Mouse (Mus musculus): ENCODE data around the gene Fam234b. TPM values are rescaled to one million over a fixed set of nuclear protein-coding genes. Genes with fewer than 3 reads are reported as not detected.

Fam234b gene
- polyA plus RNA-seq, 1 experiment from 2014 or later: 25.2 TPM

GRCm38 (mm10) chr6:135235742-135236141 lies 38.0 kb downstream of the Fam234b start:
- TF ChIP-seq CTCF (IDR thresholded peaks at IDR 0.05; ENCODE audit: low read depth): no peak
- DNase-seq (no peak), ATAC-seq (ENCODE audit: insufficient read depth) (no peak)
- H3K4me2 ChIP-seq: no peak overlapping the region
- H3K27me3 ChIP-seq (ENCODE audit: insufficient read depth, low read length): no peaks in the 10 kb centered on the region
- H3K4me3 ChIP-seq (ENCODE audit: low read depth, low read length): no peak overlapping the region
- H3K9ac ChIP-seq: no peak overlapping the region
- no peaks in the 10 kb centered on the region for H3K4me1 ChIP-seq (ENCODE audit: insufficient read depth)
- H3K9me3 ChIP-seq (ENCODE audit: low read depth, low read length): no peaks in the 10 kb centered on the region
- 0 out of 2 replicates have a peak, but pooled peaks cover 31% of the 10 kb centered on the region for H3K36me3 ChIP-seq (ENCODE audit: insufficient read depth)
- 88% methylated on average over 3 of the region's 3 CpGs for WGBS
- H3K27ac ChIP-seq (ENCODE audit: low read depth): no peak overlapping the region

DNA sequence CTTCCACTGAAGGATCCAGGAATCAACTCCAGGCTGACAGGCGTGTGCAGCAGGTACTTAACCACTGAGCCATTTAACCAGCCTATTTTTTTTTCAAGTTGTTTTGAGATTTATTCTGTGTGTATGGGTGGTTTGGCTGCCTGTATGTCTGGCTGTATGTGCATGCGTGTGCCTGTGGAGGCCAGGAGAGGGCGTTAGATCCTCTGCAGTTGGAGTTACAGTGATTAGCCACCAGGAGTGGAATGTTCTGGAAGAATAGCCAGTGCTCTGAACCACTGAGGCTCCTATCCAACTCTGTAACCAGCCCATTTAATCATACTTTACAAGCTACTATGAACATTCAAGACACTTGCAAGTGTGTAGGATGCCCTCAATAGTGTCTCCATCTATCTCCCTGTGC lies 38.8 kb downstream of the Fam234b start:
- DNase-seq (no peak), ATAC-seq (ENCODE audit: insufficient read depth) (no peak)
- Histone ChIP-seq H3K4me2 (no peak overlapping the region), H3K9me3 (ENCODE audit: low read depth, low read length) (no peaks in the 10 kb centered on the region), H3K27me3 (ENCODE audit: insufficient read depth, low read length) (no peaks in the 10 kb centered on the region), H3K36me3 (ENCODE audit: insufficient read depth) (0 out of 2 replicates have a peak, but pooled peaks cover 29% of the 10 kb centered on the region), H3K4me3 (ENCODE audit: low read depth, low read length) (no peak overlapping the region), H3K9ac (no peak overlapping the region), H3K4me1 (ENCODE audit: insufficient read depth) (no peaks in the 10 kb centered on the region), H3K27ac (ENCODE audit: low read depth) (no peak overlapping the region)
- peak; percentile 39 for TF ChIP-seq CTCF (IDR thresholded peaks at IDR 0.05; ENCODE audit: low read depth)
- WGBS: 77% methylated on average over 3 of the region's 3 CpGs

- Histone ChIP-seq H3K9ac (no peak overlapping the region), H3K9me3 (ENCODE audit: low read depth, low read length) (no peaks in the 10 kb centered on the region), H3K27ac (ENCODE audit: low read depth) (no peak overlapping the region), H3K36me3 (ENCODE audit: insufficient read depth) (0 out of 2 replicates have a peak, but pooled peaks cover 22% of the 10 kb centered on the region), H3K27me3 (ENCODE audit: insufficient read depth, low read length) (no peaks in the 10 kb centered on the region), H3K4me1 (ENCODE audit: insufficient read depth) (no peaks in the 10 kb centered on the region), H3K4me3 (ENCODE audit: low read depth, low read length) (no peak overlapping the region), H3K4me2 (no peak overlapping the region)
- 43% methylated on average over 14 of the region's 14 CpGs for WGBS
- no peak for DNase-seq
- peak; percentile 22 for TF ChIP-seq CTCF (IDR thresholded peaks at IDR 0.05; ENCODE audit: low read depth)
- no peak for ATAC-seq (ENCODE audit: insufficient read depth)
Measured at GRCm38 (mm10) chr6:135237326-135237725, 39.5 kb downstream of the Fam234b start.

DNA sequence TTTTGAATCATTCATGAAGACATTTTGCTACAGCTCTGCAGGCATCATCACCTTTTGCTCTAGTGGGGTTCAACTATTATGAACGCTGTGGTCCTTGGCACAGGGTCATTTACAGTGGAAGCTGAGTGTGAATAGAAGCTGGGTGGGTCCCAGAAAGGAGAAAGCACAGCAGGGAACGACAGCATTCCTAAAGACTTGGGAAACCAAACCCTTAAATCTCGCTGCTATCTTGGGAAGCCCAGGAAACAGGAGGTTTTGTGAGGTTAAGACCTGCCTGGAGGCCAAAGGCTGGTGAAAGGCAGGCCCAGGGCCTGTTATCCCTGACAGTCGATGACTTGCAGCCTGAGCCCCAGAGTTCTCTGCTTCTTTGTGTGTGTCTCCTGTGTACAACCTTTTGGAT lies 40.4 kb downstream of the Fam234b start:
- Histone ChIP-seq H3K4me2 (no peak overlapping the region), H3K9me3 (ENCODE audit: low read depth, low read length) (no peaks in the 10 kb centered on the region), H3K9ac (no peak overlapping the region), H3K27ac (ENCODE audit: low read depth) (no peak overlapping the region), H3K36me3 (ENCODE audit: insufficient read depth) (0 out of 2 replicates have a peak, but pooled peaks cover 13% of the 10 kb centered on the region), H3K4me3 (ENCODE audit: low read depth, low read length) (no peak overlapping the region), H3K27me3 (ENCODE audit: insufficient read depth, low read length) (no peaks in the 10 kb centered on the region), H3K4me1 (ENCODE audit: insufficient read depth) (no peaks in the 10 kb centered on the region)
- ATAC-seq (ENCODE audit: insufficient read depth) (no peak), DNase-seq (no peak)
- TF ChIP-seq CTCF (IDR thresholded peaks at IDR 0.05; ENCODE audit: low read depth): no peak
- 49% methylated on average over 4 of the region's 4 CpGs for WGBS

GRCm38 (mm10) chr6:135240361-135240760 lies 42.6 kb downstream of the Fam234b start:
- ATAC-seq (ENCODE audit: insufficient read depth): no peak
- Histone ChIP-seq H3K9ac (no peak overlapping the region), H3K4me2 (no peak overlapping the region), H3K27ac (ENCODE audit: low read depth) (no peak overlapping the region), H3K9me3 (ENCODE audit: low read depth, low read length) (no peaks in the 10 kb centered on the region), H3K36me3 (ENCODE audit: insufficient read depth) (no peaks in the 10 kb centered on the region), H3K27me3 (ENCODE audit: insufficient read depth, low read length) (no peaks in the 10 kb centered on the region), H3K4me3 (ENCODE audit: low read depth, low read length) (no peak overlapping the region), H3K4me1 (ENCODE audit: insufficient read depth) (no peaks in the 10 kb centered on the region)
- no peak for DNase-seq
- no peak for TF ChIP-seq CTCF (IDR thresholded peaks at IDR 0.05; ENCODE audit: low read depth)
- WGBS: 87% methylated on average over 8 of the region's 8 CpGs

DNA sequence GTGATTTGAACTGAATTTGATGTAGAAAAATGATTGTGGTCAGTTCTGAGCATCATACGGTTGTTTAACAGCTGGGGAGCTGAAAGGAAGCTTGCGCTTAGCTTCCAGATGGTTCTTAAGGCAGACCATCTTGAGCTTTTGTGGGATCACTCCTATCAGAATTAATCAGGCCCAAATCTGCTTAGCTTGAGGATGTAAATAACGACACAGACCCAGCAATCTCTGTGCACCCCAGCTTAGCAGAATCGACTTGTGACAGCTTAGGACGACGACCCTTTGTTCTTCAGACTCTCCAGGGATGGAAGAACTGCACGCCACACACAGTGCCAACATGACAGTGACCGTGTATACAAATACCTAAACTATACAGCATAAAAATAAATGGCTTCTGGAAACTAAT lies 47.8 kb downstream of the Fam234b start:
- ATAC-seq (ENCODE audit: insufficient read depth) (no peak), DNase-seq (no peak)
- Histone ChIP-seq H3K27ac (ENCODE audit: low read depth) (no peak overlapping the region), H3K36me3 (ENCODE audit: insufficient read depth) (no peaks in the 10 kb centered on the region), H3K9me3 (ENCODE audit: low read depth, low read length) (no peaks in the 10 kb centered on the region), H3K4me1 (ENCODE audit: insufficient read depth) (peaks cover 3% of the 10 kb centered on the region; the same call in 1 of the 2 replicates), H3K4me3 (ENCODE audit: low read depth, low read length) (no peak overlapping the region), H3K4me2 (no peak overlapping the region), H3K9ac (no peak overlapping the region), H3K27me3 (ENCODE audit: insufficient read depth, low read length) (no peaks in the 10 kb centered on the region)
- no peak for TF ChIP-seq CTCF (IDR thresholded peaks at IDR 0.05; ENCODE audit: low read depth)
- WGBS: 66% methylated on average over 8 of the region's 8 CpGs

DNA sequence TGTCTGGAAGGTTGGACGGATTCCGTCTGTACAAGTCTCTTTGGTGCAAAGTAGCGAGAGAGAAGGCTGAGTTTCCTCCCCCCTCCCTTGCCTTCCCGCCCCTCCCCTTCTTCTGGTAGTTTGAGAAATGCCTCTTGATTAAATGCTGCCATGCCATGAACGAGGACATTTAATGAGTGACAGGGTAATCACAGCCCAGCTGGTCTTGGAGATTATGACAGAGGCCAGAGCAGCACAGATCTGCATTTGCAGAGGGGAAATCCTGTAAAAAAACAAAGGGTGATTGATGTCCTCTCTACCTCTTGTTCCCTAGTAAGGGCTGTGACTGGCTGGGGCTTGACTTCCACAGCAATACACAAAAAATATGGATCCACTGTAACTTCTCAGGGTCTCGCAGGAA lies 50.1 kb downstream of the Fam234b start:
- no peaks in the 10 kb centered on the region for H3K9me3 ChIP-seq (ENCODE audit: low read depth, low read length)
- H3K27ac ChIP-seq (ENCODE audit: low read depth): no peak overlapping the region
- peak; percentile 52 for DNase-seq
- H3K36me3 ChIP-seq (ENCODE audit: insufficient read depth): no peaks in the 10 kb centered on the region
- H3K4me3 ChIP-seq (ENCODE audit: low read depth, low read length): no peak overlapping the region
- no peak for TF ChIP-seq CTCF (IDR thresholded peaks at IDR 0.05; ENCODE audit: low read depth)
- WGBS: 43% methylated on average over 6 of the region's 6 CpGs
- H3K9ac ChIP-seq: no peak overlapping the region
- H3K4me1 ChIP-seq (ENCODE audit: insufficient read depth): peaks cover 16% of the 10 kb centered on the region
- no peaks in the 10 kb centered on the region for H3K27me3 ChIP-seq (ENCODE audit: insufficient read depth, low read length)
- no peak for ATAC-seq (ENCODE audit: insufficient read depth)
- H3K4me2 ChIP-seq: peak overlapping the region; percentile 35; the same call in 1 of the 2 replicates

Data from lung, embryonic 14.5 days (tissue).